Mouse (Mus musculus) stomach, postnatal 0 days (tissue): Measurements from ENCODE around the gene Lsp1.

ENCODE experiments used
- CTCF ChIP-seq: IDR thresholded peaks from 2 replicates; pipeline ENCODE4 v1.5.1; 2016; ENCODE audit warnings: antibody characterized with exemption, low read depth, mild to moderate bottlenecking, moderate library complexity
- EP300 ChIP-seq: optimal IDR thresholded peaks from 2 replicates; pipeline ENCODE3; 2016; ENCODE audit warnings: antibody characterized with exemption

DNA sequence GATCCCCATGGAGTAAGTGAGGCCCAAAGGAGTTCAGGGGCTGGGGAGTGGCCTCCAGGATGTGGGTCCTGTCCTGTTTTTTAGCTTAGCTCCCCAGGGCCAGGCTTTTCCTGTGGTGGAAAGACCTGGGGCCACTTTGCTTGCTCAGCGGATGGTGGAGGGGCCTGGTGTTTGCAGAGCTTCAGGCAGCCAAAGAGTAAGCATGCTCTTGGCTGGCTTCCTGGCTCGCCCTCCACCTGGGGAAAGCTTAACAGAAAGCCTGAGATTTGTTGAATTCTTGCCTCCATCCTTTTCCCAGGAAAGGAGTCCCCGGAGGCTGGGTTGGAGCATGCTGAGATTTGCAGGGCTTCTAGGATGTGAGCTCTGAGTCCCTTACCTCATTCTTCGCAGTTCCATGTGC, 74.5 kb downstream of the Lsp1 start:
- no peak for TF ChIP-seq EP300
- TF ChIP-seq CTCF: no peak
